Mouse (Mus musculus): ENCODE measurements around the gene Lrrc8c.

Gene Lrrc8c

DNA sequence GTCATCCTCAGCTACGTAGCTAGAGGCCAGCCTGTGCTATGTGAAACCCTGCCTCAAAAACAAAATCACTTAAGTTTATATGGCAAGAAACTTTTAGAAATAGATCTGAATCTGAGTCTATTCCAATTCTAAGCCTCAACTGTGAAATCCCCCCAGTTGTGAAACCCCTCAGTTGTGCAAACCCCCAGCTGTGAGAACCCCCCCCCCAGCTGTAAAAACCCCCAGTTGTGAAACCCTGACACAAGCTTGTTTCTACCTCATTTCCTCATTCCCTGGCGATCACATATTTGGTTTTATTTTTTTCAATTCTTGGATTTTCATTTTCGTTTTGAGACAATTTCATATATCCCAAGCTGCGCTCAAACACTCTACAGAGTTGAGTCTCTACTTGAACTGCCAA, 39.3 kb downstream of the Lrrc8c start:
- no peak for DNase-seq

DNA sequence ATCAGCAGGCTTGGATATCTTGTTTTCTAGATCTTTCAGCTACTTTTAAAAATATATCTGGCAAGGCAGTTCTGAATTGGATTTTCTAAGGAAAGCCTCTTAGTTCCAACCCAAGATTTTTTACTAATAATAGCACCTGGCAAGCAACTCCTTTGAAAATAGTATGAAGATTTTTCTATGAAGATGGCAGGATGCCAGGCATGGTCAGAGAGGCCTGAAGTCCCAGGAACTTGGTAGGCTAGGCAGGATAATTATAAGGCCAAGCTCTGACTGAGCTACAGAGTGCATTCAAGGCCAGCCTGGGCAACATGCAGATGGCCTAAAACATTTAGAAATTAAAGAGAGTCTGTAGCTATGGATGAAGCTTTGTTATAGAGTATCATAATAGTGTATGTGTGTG, 42.7 kb downstream of the Lrrc8c start:
- DNase-seq, result no peak

DNA sequence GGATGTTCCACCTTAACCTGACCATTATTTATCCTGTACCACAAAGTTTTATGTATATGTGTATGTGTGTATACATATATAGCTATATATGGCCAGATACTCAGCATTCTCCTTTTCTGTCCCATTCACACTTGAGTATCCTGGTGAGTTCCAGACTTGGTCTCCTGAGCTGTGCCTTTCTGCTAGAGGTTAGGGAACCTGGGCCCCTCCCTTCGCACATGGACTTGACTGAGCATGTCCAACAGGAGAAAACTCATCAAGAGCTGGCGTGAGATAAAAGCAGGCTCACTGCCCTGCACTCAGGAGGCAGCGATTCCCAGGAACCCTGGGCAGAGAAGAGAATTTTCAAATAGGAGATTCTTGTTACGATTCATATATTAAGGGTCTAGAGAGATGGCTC, 45.6 kb downstream of the Lrrc8c start:
- no peak for DNase-seq

DNA sequence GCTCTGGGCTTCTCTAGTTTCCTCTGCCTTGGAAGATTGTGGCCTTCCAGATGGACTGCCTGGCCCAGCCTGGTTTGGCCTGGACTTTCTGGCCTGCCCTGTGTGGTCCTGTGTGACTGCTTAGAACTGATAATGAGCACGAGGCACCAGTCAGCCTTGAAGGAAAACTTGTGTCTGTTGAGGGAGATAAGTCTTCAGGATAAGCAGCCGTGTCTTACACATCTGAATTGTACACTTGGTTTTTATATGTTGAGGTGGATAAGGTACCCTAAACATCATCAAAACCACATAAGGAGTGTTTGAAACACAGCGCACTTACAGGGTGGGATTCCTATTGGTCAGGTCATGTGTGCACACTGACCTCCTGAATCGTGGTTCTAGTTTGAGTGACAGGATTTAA, 46.6 kb downstream of the Lrrc8c start:
- DNase-seq, result no peak

DNA sequence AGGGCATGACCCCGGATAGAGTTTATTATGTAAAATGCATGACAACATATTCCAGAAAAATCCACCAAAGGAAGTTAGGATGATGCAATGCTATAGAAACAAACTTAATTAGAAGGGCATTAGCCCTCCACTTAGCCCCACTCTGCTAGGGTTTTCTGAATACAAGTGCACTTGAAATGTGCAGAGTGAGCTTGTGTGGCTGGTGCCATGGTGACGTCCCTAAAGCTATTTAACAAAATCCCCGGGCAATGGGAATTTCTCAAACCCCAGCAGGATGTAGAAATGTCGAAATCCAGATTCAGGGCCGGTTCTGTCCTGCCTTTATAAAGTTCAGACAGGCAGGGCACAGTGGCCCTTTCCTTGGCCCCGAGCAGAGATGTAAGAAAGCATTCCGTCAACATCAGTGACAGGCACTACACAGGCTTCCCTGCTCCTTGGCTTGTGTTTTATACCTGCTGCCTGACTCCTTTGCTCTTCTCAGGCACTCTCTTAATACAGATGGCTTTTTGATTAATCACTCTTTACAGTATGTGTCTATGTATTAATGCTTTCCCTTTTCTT, 47.7 kb downstream of the Lrrc8c start:
- DNase-seq, result peak; percentile 58 to 74

DNA sequence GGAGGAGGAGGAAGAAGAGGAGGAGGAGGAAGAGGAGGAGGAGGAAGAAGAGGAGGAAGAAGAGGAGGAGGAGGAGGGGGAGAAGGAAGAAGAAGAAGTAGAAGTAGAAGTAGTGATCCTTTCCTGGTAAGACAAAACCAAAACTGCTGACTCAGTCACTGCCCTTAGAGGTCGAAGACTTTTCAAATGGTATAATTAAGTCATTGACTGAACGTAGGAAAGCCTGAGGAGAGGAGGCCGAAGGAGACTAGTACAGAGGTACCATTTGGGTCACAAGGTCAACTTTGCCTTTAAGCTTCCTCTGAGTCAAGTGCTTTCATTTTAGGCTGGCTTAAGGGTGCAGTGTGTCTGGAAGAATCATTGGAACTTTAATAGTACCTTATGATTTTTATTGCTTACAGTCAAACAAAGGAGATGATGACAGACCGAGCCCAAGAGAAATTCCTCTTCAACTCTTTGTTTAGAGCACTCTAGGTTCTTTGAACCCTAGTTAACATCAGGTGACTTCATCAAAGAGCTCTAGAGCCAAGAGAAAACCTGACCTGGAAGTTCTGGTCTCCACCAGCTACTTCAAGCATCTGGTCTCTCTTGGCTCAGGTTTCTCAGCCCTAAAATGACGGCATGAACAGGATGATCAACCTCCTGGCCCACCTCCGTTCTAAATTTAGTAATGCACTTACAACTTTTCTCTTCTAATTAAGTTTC, 49.0 kb downstream of the Lrrc8c start:
- peak in 1 of 2 experiments; percentile 27 for DNase-seq

DNA sequence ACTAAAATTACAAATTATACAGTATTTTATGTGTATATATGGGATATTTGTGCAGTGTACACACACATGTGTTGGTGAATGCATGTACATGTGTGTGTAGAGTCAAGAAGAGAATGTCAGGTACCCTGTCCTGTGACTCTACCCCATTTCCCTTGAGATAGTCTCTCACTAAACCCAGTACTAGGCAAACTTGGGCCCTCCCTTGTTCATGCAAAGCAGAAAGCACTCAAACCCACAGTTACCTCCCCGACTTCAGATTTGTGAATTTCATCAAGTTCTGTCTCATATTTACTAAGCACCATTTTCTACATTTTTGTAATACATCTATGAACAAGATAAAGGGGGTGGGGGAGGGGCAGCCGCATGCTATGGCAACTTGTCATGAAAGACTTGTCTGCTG, 50.0 kb downstream of the Lrrc8c start:
- no peak for DNase-seq

DNA sequence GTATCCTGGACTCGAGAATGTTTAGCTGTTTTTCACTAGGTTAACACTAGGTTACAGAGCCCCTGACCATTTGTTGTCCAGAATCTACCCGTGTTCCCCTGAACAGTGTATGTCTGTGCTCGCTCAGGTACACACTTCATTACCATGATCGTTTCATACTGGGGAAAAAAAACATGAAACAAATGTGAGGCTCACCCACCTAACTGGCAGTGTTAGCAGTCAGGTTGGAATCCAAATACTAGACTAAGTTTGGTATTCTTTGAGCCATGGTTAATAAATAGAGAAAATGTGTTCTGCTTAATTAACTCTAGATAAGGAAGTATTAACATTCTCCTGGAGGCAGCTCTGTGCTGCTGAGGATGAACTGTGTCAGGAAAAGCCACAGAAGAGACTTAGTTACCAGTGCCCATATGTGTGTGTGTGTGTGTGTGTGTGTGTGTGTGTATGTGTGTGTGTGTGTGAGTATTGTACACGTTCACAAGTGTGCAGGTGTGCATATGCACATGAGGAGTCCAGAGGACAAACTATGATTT, 53.0 kb downstream of the Lrrc8c start:
- no peak for DNase-seq

DNA sequence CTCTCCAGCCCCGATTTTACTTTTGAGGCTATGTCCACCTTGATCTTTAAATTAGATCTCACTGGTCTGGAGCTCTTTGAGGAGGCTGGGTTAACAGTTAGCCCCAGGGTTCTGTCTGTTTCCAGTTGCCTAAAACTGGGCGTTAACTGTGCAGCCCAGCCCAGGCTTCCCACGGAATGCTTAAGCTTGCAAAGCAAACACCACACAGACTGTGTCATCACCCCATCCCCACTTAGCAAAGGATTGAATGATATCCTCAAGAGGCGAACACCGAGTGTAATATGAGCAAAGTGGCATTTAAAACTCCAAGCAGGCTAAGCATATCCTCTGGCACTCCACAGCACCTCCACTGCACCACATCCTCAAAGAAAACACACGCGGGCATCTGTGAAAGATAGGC, 53.7 kb downstream of the Lrrc8c start:
- no peak for DNase-seq

DNA sequence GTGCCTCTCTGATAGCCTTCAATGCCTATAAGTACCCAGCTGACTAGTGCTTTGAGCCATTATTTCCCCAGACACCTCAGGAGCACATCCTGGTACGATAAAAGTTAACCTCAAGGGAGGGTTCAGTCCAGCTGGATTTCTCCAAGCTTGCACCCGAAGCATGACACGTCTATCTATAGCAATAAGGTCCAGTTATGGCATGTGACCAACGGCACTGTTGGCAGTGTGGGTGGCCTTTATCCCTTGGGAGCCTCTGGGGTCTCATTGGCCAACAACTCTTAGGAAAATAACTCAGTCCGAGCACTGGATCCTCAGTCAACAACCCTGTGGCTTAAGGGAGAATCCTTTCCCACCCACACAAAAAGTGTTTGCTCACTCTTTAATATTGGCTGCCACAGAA, 55.6 kb downstream of the Lrrc8c start:
- DNase-seq, result no peak

DNA sequence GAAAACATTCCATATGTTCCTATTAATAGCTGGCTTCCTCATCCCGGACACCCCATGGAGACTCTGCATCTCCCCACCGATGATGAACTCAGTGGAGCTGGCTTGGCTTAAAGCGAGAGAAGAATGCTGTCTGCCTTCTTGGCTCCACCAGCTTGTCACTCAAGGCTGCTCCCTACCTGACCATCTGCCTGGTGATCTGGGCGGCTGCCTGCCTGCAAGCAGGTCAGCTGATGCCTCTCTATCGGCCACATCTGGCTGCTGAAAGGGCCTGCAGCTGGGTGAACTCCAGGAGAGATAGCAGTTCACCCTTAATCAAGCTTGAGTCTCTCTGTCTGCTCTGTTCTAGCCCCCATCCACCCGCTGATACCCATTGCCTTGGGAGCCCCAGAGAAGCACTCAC, 56.7 kb downstream of the Lrrc8c start:
- no peak for DNase-seq

DNA sequence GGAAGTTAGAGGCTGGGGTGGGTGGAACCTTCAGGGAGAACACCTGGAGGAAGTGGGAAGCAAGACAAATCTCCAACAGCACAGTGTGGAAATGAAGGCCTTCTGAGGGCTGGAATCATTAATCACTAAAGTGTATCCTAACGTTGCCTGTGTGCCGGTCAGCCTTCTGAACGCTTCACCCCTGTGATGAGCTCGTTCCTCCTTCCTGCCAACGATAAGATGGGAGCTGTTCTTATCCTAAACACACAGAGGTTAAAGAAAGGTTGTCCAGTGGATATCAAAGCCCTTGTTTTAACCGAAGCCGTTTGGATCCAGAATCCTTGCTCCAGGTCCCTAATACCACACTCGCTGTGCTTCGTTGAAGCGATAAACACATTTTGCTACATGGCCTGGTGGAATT, 61.7 kb downstream of the Lrrc8c start:
- no peak for DNase-seq

DNA sequence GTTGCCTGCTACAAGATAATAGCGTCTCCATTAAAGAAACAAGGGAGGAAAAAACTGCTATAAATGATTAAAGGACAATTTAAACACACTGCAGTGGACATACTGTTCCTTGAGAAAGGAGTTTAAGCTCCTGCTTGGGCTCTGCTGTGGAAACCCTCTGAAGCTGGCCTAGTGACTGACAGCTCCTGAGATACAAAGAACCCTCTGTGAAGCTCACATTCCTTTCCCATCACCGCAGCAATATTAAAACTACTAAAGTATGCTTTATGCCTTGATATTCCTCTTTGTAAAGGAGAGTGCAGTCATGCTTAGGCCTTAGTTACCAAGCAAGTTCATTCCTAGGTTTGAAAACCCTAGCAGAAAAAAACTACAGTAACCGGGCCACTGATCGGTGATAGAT, 66.7 kb downstream of the Lrrc8c start:
- DNase-seq, result no peak

DNA sequence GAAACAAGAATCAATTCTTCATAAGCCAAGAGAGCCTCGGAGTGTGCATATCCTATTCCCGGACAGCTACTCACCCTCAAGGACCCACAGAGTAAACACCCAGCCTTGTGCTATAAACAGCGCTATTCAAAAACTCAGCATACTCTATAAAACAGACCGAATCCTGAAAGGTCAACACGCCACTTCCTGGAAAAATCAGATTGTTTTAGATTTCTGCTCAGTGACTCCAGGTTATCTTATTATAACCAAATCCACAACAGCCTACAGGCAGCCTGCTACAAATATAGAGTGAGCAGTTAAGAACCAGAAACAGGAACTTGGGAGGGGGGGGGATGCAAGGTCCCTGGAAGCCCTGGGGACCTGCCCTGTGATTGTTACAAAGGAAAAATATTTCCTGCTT, 67.5 kb downstream of the Lrrc8c start:
- peak; percentile 48 to 67 for DNase-seq

DNA sequence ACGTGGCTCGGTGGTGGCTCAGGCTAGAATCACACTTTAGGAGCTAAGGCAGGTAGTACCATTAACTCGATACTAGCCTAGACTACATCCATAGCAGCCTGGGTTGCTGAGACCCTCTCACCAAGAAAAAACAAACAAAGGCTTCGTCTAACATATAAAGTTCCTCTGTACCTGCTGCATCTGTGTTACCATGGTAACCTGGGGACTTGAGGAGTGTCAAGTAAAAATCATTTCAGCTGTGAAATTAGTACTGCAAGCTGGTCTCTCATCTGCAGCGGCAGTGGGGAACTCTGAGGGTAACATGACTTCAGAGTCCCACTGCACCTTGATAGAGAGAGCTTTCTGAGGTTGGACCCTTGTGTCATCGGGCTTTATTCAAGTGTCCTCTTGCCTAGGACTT, 68.3 kb downstream of the Lrrc8c start:
- no peak for DNase-seq

DNA sequence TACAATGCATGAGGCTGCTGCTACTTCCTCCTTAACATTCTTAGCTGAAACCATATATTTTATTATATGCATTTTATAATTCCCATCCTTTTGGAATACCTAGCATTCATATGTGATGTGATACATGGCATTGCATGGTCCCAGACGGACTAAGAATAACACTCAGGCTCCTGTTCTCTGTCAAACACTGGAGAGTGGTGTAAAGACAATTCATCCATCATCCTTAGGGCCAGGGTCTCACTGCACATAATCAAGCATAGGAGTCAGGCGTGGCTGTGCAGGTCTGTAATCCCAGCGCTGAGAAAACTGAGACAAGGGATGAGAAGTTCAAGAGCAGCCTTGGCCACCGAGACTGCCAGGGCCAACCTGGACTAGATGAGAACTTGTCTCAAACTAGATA, 69.5 kb downstream of the Lrrc8c start:
- no peak for DNase-seq

DNA sequence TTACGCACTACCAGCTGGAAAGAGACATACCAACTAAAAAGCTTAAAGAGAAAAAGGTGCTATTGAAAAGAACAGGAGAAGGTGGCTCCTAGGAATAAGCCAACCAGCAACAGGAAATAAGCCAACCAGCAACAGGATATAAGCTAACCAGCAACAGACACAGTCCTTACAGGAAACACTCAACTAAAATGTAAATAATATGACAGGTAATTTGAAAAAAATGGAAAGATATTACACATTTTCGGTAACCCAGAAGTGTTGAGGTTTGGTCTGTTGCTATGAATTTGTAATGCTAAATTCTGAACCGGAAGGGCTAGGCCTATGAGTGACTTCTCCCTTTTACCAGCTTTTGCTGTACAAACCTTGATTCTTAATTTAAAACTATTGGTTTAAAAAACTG, 69.9 kb downstream of the Lrrc8c start:
- no peak for DNase-seq

DNA sequence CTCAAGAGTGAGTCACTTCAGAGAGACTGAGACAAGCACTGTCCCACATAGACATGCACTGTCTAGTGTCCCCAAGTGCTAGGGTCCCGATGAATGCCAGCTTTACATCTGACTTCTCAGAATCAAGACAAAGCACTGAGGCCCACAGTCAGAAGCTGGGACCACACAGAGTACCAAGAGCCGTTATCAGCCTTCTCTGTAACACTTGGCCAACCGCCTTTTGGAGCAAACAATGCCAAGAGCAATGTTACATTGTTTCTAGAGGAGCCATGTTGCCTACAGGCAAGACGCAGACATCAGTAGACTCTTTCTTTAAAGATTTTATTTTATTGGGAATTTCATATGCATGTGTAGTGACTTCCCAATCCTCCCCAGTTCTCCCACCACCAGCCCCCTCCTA, 73.2 kb downstream of the Lrrc8c start:
- DNase-seq, result no peak

DNA sequence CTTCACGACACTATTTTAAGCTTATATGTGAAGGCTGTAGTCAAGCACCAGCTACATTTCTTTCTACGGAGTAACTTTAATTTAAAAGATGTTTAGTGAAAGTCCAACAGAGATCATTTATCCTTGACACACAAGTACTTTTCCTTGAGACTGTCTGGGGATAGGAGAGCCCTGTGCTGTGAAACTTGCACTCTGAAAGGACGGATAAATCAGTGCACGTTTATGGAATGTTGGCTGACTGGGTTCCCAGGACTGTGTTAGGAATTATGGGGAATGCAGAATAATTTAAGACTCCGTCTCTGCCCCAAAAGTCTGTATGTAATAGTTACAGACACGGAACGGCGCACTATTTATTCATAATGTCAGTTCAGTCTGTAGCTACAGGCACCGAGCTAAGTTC, 74.4 kb downstream of the Lrrc8c start:
- DNase-seq, result no peak

DNA sequence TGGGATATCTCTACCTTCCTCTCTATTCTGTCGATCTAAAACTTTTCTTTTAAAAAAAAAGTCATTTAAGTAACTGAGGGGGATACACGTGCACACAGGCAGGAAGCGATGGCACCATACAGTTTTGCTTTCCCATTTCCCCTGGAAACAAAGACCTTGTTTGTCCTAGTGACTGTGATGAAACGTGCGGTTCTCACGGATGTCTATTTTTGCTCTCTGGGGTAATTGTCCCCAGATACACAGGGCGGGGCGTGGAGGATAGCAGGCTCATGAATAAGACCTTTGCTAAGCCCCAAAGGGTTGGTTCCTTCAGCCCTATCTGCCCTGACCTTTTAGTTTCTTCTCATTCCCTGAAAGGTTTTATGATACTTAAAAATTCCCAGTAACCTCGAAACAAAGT, 79.7 kb downstream of the Lrrc8c start:
- peak; percentile 34 to 51 for DNase-seq

DNA sequence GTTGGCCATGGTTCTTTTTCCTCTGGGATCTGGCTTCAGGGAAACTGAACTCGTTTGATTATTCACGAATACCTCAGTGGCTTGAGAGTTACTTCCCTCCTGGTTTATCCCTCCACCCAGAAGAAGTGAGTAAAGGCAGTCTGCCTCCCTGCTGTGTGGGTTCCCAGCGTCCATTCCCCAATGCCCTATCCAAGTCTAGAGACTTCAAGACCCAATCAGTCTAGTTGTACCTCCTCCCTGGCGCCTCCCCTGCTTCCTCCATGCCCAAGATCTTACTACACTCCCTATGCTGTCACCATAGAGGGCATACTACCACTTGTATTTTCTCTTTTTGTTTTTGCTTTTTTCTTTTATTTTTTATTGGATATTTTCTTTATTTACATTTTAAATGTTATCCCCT, 80.1 kb downstream of the Lrrc8c start:
- DNase-seq, result no peak

DNA sequence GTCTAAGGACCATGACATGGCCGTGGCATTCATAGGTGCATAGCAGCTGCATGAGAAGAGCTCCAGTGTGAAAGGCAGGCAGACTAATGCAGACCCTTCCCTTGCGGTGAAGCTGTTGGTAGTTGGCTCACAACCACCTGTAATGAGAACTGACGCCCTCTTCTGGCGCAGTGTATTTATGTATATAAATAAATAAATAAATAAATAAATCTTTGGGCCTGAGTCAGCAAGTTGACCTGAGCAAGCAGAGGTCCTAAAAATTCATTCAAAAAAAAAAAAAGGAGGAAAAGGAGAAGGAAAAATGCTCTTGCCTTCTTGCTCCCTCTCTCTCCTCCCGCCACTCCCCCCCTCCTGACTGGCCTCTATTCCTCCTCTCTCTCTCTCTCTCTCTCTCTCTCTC, 81.8 kb downstream of the Lrrc8c start:
- DNase-seq, result no peak

DNA sequence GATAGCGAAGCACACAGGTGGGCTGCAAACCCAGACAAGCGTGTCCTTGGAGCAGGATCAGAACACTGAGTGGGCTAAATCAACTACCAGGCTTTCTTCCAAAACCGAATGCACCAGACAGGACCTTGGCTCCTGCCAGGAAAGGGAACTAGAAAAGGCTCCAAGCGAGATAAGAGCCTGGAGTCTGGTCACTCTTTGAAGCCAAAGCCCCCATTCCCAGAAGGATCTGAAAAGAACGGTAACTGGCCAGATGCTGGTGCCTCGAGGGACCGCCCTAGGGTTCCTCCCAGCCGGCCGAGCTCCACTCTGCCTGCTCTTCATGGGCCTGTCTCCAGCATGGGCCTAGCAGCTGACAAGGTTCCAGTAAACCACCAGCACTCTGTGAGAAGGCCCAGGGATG, 83.4 kb downstream of the Lrrc8c start:
- no peak for DNase-seq

DNA sequence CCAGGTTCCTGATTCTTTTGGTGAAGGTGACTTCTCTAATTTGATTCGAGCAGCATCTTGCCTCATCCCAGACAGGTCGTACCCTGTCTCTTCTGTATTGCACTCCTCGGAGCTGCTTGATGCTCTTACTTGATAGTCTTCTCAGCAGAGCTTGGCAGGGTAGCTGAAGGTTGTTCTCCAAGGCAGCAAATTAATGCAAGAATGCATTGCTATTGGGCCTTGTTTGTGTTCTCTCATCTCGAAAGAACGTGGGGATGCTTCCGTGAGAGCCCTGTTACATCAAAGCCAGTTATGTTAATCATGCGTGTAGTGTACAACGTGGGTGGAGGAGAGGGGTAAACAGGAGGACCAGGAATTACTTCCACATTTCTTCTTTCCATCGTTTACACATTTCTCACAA, 86.5 kb downstream of the Lrrc8c start:
- DNase-seq, result no peak

DNA sequence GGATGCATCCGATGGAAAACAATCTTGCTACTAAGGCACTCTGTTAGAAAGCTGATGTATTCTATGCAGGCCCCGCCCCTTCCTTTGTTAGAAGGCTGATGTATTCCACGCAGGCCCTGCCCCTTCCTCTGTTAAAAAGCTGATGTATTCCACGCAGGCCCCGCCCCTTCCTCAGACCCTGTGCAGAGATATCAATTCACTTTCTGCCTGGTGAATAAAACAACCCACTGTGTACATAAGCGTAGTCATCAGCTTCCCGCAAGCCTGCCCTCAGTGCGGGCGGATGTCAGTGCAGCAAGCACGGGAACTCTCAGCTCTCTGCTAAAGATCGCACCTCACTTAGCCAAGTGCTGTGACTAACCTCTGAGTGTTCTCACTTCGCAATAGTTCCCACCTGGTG, 90.5 kb downstream of the Lrrc8c start:
- peak in 1 of 2 experiments; percentile 49 for DNase-seq
